Mouse (Mus musculus): ENCODE data around the gene Spo11.
A peak's percentile ranks its signal among the peaks of the same experiment; 100 is the strongest.

The Spo11 gene

GRCm38 (mm10) chr2:172959006-172959768 is 18.3 kb upstream of the Spo11 start:
- no peak for DNase-seq

GRCm38 (mm10) chr2:172960350-172960749 is 17.1 kb upstream of the Spo11 start:
- DNase-seq = no peak

- no peak for DNase-seq
Observed at GRCm38 (mm10) chr2:172961211-172961610, 16.3 kb upstream of the Spo11 start.

DNA sequence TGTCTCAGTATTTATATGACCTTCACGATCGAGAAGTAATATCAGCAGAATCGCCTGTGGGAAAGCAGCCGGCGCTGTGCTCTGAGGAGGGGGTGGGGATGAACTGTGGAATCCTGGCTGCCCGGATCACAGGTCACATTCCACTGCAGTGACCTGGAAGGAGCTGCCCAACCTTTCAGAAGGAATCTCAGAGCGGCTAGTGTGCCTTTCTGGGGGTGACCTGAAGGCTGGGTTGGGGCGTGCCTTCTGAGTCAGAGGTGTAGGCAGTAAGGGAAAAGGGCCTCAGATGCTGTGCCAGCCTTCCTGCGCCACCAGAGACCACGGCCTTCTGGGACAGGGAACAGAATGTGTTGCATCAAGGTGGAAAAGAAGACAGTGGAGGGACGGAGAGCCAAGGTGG is 12.3 kb upstream of the Spo11 start:
- DNase-seq = no peak

DNA sequence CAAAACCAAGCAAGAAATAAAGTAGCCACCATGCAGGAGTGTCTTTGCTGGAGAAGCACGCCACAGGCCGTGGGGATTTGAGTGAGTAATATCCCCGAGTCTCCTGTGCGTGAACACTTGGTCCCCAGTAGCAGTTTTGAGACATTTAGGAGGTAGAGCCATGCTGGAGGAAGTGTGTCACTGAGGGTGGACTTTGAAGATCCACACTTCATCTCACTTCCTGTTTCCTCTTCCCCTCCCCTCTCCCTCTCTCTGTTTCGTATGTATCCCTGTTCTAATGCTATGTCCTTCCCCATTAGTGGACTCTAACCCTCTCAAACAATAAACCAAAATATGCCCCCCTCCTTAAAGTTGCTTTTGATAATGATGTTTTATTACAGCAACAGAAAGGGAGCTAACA is 11.0 kb upstream of the Spo11 start:
- no peak for DNase-seq

GRCm38 (mm10) chr2:172971865-172972264 is 5.6 kb upstream of the Spo11 start:
- no peak for DNase-seq

GRCm38 (mm10) chr2:172973806-172974565 is 3.5 kb upstream of the Spo11 start:
- no peak for DNase-seq

DNA sequence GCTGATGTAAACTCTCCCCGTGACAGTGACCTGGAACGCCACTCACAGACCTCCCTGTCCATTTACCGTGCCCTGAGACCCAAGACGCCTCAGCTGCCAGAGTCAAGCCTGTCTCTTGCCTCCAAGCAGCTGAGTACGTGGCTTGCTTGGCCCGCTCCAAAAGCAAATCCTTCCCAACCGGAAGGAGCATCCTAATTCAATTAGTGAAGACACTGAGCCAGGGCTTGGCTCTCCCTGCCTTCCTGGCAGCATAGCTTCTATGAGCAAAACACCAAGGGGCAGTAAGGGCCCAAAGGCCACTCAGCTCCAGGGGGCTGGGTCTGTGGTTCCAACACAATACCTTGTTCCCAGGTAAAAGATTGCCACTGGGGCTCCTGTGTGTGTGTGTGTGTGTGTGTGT is 2.8 kb upstream of the Spo11 start:
- no peak for DNase-seq

GRCm38 (mm10) chr2:172975159-172975558 is 2.3 kb upstream of the Spo11 start:
- no peak for DNase-seq

DNA sequence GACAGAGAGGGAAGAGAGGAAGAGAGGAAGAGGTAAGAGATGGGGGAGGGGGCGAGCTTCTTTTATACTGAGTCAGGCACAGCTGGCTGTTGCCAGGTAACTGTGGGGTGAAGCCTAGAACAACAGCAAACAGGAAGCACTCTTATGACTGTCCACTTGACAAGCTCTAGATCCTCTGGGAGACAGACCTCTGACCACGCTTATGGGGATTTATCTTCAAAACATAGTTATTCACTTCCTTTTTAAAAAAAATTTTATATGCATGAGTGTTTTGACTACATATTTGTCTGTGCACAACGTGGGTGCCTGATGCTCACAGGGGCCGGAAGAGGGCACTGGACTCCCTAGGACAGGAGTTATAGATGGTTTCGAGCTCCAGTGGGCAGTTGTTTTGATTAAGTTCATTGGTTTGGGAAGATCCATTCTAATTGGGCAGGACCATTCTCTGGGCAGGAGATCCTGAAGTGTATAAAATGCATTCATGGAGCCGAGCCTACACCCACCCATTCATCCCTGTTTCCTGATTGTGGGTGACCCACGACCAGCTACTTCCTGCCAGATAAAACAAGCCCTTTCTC is 750 bp upstream of the Spo11 start:
- no peak for DNase-seq

- peak; percentile 21 for DNase-seq
Observed at GRCm38 (mm10) chr2:172978131-172978633, 682 bp downstream of the Spo11 start.

DNA sequence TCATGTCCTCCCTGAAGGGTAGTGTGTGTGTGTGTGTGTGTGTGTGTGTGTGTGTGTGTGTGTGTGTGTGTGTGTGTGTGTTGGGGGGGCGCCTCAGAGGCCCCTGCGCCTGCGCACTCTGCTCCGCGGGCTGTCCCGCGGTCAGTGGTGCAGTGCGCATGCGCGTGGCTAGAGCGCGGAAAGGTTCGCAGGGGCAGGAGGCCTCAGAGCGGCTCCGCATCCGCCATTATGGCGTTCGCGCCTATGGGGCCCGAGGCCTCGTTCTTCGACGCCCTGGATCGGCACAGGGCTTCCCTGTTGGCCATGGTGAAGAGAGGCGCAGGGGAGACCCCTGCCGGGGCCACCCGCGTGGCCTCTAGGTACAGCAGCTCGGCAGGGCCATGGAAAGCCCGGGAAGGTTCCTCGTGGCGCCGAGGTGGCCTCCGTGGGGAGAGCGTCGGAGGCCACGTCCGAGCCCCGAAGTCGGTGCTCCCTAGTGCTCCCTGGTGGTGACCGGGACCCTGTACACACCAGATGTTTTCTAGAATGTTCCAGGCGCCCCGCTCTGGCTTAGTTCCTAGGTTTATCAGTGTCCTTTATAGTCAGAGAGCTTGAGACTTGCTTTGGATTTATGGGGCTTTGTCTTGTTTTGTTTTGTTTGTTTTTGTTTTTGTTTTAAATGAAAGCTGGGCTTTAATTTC is 2.3 kb downstream of the Spo11 start:
- DNase-seq = no peak

GRCm38 (mm10) chr2:172982776-172983561 is 5.5 kb downstream of the Spo11 start:
- DNase-seq = no peak

DNA sequence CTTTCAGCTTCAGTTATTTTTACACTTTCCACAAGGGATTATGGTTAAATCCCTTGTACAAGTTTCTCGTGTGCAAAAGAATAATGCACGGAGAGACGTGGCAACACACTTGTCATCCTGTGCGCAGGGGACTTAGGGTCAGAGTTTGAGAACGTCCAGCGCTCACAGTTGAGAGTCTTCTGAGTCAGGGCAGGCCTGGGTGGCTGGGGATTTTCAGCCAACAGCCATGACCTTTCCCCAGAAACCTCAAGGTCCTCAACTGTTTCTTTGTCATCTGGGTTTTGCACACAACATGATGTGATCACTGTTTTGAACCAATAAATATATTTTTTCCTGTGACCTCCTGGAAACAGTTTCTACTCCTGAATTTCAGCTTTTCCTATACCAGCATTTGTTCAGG is 12.7 kb downstream of the Spo11 start:
- no peak for DNase-seq

DNA sequence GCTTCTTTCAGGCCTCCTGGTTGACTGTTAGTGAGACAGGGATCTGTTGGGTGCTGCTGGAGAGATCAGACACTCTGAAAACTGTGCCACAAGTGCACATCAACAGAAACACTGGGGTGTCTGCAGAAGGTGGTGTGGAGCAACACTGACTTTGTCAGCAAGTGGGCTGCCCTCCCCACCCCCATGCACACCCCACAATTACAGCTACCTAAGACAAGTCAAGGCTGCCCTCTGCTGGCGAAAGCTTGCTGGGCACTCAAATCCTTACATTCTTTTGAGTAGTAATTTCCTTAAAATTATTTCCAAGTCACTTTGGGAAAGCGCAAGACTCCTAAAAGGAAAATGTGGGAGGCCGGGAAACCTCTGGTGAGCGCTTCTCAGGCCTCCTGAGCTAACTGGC is 18.7 kb downstream of the Spo11 start:
- DNase-seq = peak; percentile 82

GRCm38 (mm10) chr2:172997748-172998147 is 20.2 kb downstream of the Spo11 start:
- no peak for DNase-seq

GRCm38 (mm10) chr2:172998478-172998877 is 21.0 kb downstream of the Spo11 start:
- DNase-seq = no peak

DNA sequence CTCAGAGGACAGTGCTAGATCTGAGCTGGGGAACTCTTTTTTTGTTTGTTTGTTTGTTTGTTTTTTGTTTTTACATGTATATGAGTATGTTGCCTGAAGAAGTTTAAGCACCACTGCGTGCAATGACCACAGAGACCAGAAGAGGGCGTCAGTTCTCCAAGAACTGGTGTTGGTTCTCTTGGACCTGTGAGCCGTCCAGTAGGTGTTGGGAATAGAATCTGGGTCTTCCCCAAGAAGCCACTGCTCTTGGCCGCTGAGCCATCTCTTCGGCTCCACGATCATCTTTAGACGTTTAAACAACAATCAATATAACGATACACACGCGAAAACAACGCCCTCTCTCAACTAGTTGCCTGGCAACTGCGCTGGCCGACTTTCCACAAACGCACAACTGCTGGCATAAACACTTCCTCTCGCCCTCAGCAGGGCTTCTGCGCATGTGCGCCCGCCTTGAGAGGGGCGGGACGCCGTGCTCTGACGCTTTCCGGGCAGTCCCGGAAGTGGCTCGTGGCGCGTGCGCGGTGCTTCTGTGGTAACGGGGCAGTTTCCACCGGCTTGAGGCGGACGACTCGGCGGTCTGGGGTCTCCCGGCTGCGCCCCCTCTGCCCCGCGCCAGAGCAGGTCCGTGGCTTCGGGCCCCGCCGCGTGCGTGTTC is 22.3 kb downstream of the Spo11 start, which contains the start of gene Rae1:
TSS of gene Rae1 (plus strand) at position 488 of the 655 bp plus-strand sequence.
- peak; percentile 98 for DNase-seq

DNA sequence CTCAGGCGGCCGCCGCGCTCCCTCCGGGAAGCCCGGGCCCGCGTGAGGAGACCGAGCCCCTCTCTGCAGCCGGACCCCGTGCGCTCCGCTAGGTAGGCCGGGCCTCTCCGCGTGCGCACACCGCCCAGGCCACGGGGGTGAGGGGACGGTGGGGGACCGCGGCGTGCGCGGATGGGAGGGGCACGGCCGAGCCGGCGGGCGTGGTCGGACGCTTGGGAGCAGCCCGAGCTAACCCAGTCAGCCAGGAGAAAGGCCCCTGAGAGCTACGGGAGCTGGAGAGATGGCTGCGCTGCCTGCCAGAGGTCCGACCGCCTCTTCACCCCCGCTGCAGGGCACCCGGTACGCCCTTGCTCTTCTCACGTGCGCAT is 22.8 kb downstream of the Spo11 start:
- no peak for DNase-seq

DNA sequence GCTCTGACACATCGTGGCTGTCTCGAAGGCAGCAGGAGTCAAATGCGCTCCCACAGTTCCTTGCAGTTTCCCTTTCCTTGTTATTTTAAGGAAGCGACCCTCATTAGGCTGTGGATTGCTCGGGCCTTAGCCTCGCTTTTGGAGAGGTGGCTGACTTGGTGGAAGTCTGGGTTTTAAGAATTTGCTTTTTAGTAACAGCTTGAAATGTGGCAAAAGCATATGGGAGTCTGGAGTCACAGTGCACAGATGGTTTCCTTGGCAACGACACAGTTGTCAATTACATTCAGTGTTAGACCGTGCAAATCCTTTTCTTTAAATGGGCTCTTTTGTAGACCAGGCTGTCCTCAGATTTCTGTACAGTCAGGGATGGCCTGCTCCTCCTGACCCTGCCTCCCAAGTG is 23.4 kb downstream of the Spo11 start:
- no peak for DNase-seq

DNA sequence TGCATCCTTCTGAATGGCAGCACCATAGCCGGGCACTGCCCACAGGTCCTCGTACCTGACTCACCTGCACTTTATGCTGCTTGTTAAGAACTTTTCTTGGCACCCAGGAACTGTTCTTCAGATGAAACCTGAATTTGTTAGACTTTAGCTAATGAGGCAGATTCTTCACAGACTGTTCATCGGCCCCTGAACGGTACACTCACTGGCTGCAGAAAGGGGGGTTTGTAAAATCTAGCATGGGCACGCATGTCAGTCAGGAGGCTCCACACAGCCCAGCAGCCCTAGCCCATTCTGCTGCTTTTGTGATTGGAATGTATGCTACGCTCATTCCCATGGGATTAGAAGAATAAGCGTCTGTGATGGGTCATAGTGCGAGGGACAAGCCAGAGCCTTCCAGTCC is 26.2 kb downstream of the Spo11 start:
- no peak for DNase-seq

DNA sequence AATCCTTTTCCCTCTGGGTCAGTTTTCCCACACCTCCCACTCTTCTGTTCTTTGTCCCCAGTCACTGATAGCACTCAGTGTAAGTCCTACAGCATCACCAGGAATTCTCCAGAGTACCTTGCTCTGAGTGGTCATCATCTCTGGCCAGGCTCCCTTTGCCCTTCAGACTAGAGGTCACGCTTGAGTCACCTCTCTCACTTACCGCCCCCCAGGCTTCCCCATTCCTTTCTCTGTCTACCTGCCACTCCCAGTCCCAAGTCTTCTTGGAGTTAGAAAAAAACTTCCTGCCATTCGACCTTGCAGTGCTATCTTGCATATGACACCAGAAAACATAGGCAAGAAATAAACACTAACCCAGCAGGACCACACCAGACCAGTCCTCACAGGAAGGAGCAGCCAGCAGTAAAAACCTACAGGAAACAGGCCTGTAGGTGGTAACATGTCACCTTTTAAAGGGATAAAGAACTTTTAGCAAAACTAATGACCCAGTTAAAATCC is 32.8 kb downstream of the Spo11 start:
- no peak for DNase-seq
